Mouse (Mus musculus): ENCODE measurements at regions not wholly inside any gene's neighbourhood (a gene's known extent, or its start where the extent isn't known, plus 50 kb on each side); places are given as distances from the start of the nearest gene placed in this dataset.

DNA sequence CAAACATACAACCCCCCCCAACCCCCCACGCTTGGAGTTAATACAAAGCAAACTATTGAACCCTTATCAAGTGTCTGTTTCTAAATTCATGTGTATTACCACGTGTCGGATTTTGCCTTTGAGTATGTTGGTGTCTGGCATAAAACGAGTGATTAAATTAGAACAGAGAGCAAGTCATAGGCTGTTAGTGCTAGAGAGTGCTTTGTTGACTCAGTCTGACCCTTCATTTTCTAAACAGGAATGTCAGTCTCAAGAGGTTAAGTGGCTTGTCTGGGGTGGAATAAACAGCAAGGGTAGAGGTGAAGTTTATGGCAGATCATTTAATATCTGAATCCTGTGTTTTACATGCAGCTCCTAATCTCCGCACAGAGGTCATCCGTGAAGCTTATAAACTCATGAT lies 104.1 kb downstream of the Uchl5 start:
- DNase-seq (ENCODE audit: low spot score in 2 of 2): no peak

- no peak for DNase-seq (ENCODE audit: low spot score in 2 of 2)
Observed at GRCm38 (mm10) chr1:143879622-143880021, 102.5 kb downstream of the Uchl5 start.

- no peak for DNase-seq (ENCODE audit: low spot score in 2 of 2)
Observed at GRCm38 (mm10) chr1:143878266-143878665, 101.2 kb downstream of the Uchl5 start.

DNA sequence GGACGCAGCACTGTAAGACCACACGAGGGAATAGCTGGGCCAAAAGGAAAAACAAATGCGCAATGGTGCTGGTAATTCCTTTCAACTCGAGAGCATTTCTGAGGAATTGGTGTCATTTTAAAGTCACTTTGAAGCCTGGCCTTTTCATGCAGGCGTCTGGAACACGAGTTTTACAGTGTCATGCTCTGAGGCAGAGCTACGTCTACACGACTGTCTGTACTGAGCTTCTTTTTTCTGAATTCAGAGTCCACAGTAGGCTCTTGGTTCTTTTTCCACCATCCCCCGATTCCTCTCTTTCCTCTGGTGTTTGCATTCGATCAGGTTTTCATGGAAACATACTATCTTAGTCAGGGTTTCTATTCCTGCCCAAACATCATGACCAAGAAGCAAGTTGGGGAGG lies 83.2 kb downstream of the Uchl5 start:
- DNase-seq (ENCODE audit: low spot score in 2 of 2): no peak

DNA sequence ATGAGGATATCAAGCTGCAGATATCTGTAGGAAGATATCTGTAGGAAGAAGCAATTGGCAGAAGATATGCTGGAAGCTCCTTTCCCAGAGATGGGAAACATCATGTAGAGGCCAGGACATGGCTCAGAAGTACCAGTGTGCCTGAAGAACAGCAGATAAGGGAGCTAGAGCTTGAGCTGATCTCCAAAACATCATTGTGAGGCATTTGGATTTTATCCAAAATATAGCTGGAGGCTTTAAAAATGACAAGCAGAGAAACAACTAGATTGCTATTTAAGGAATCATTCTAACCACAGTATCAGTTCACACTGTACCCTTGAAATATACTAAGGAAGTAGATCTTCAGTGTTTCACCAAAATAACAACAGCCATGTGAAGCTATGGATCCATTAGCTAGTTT lies 81.5 kb downstream of the Uchl5 start:
- no peak for DNase-seq (ENCODE audit: low spot score in 2 of 2)

Data from spleen, postnatal 36 days (tissue).